In the genomic region with DNA sequence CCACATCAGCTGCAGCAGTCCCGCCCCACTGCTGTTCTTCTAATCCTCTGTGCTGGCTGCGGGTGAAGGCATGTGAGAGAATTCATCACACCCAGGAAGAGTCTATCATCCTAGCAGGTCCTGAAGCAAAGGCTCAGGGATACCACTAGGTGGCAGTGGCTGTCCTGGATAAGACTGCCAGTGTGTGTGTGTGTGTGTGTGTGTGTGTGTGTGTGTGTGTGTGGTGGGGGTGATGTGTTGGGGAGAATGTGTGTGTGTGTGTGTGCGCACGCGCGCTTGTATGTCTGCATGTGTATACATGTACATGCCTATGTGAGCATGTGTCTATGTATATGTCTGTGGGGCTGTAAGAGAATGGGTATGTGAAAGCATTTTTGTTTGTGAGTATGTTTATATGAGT, we compare ENCODE assay signal across 10 mouse cellular contexts. TPM values are rescaled to one million over a fixed set of nuclear protein-coding genes. Genes with fewer than 3 reads are reported as not detected.
A peak's percentile ranks its signal among the peaks of the same experiment; 100 is the strongest.
DNase-seq lines count a peak whose midpoint lies in the region; ATAC-seq and TF ChIP-seq lines count a peak whose summit lies in the region.
"Had no signal": no experiment of that assay in that cellular context is flagged by ENCODE, and none has a peak within 500 bp of the region (broad histone marks: within the 10 kb centered on the region; RNA-seq: fewer than 3 reads in every experiment).

No protein-coding gene starts in this region.

- no peak overlapping the region for H3K4me2 ChIP-seq in liver, embryonic 11.5 days
- no peak overlapping the region for H3K4me2 ChIP-seq in lung, embryonic 14.5 days
- no peak overlapping the region for H3K4me2 ChIP-seq in stomach, postnatal 0 days (replicated peaks; ENCODE audit: low read depth)

- peak; percentile 52 for TF ChIP-seq CTCF in gastrocnemius, adult 2 months (IDR thresholded peaks at IDR 0.05)
- TF ChIP-seq CTCF in liver, adult 2 months (IDR thresholded peaks at IDR 0.05; ENCODE audit: low read depth, low read length), result peak; percentile 68
- TF ChIP-seq CTCF in brain, embryonic 14.5 days (IDR thresholded peaks at IDR 0.05; ENCODE audit: borderline replicate concordance, extremely low read depth, insufficient read depth, insufficient read length), result peak; percentile 67; the same call in 1 of the 2 replicates
- TF ChIP-seq CTCF in lung, embryonic 14.5 days (IDR thresholded peaks at IDR 0.05; ENCODE audit: low read depth), result peak; percentile 91
- peak; percentile 93 for TF ChIP-seq CTCF in stomach, postnatal 0 days (IDR thresholded peaks at IDR 0.05; ENCODE audit: low read depth)

- intact Hi-C loops in gastrocnemius, adult 2 months (cut with DNase I), result no loop called here

- no peak overlapping the region for H3K9ac ChIP-seq in liver, adult 2 months (ENCODE audit: low read depth, low read length)
- no peak overlapping the region for H3K9ac ChIP-seq in liver, embryonic 11.5 days (ENCODE audit: low read depth, low read length)
- H3K9ac ChIP-seq in lung, embryonic 14.5 days, result no peak overlapping the region
- no peak overlapping the region for H3K9ac ChIP-seq in stomach, postnatal 0 days (ENCODE audit: low read length)

- no peak overlapping the region for H3K4me3 ChIP-seq in gastrocnemius, adult 2 months
- H3K4me3 ChIP-seq in liver, adult 2 months (ENCODE audit: insufficient read depth, low read depth, low read length), result no peak overlapping the region
- no peak overlapping the region for H3K4me3 ChIP-seq in liver, embryonic 11.5 days (ENCODE audit: low read depth, low read length)
- no peak overlapping the region for H3K4me3 ChIP-seq in lung, embryonic 14.5 days (ENCODE audit: low read depth, low read length)
- no peak overlapping the region for H3K4me3 ChIP-seq in stomach, postnatal 0 days (ENCODE audit: low read depth, low read length)
- H3K4me3 ChIP-seq: myocyte had no signal

- H3K27ac ChIP-seq in gastrocnemius, adult 2 months, result no peak overlapping the region
- H3K27ac ChIP-seq in liver, adult 2 months (replicated peaks; ENCODE audit: insufficient read depth, low read depth, low read length), result no peak overlapping the region
- no peak overlapping the region for H3K27ac ChIP-seq in liver, embryonic 11.5 days (ENCODE audit: low read depth, low read length)
- H3K27ac ChIP-seq in lung, embryonic 14.5 days (ENCODE audit: low read depth), result no peak overlapping the region
- no peak overlapping the region for H3K27ac ChIP-seq in stomach, postnatal 0 days (replicated peaks)

- no peak for TF ChIP-seq POLR2A in liver, adult 2 months (IDR thresholded peaks at IDR 0.05; ENCODE audit: extremely low read depth, insufficient read depth, low read length)
- no peak for TF ChIP-seq POLR2A in brain, embryonic 14.5 days (IDR thresholded peaks at IDR 0.05; ENCODE audit: borderline replicate concordance, extremely low read depth, insufficient read depth, insufficient read length, poor library complexity, severe bottlenecking)

- 69% methylated on average over 6 of the region's 6 CpGs for WGBS in liver, adult 2 months
- WGBS in liver, embryonic 11.5 days, result 62% methylated on average over 6 of the region's 6 CpGs
- WGBS in lung, embryonic 14.5 days, result 63% methylated on average over 6 of the region's 6 CpGs
- 69% methylated on average over 6 of the region's 6 CpGs for WGBS in stomach, postnatal 0 days

- no peaks in the 10 kb centered on the region for H3K36me3 ChIP-seq in liver, adult 2 months (ENCODE audit: control insufficient read depth, insufficient read depth, low read length)
- H3K36me3 ChIP-seq in liver, embryonic 11.5 days (ENCODE audit: control insufficient read depth, insufficient read depth, low read length), result no peaks in the 10 kb centered on the region
- no peaks in the 10 kb centered on the region for H3K36me3 ChIP-seq in lung, embryonic 14.5 days (ENCODE audit: insufficient read depth)
- no peaks in the 10 kb centered on the region for H3K36me3 ChIP-seq in stomach, postnatal 0 days (ENCODE audit: control insufficient read depth, insufficient read depth, low read length)

- no peaks in the 10 kb centered on the region for H3K9me3 ChIP-seq in liver, embryonic 11.5 days (ENCODE audit: control insufficient read depth, low read length)
- H3K9me3 ChIP-seq in lung, embryonic 14.5 days (ENCODE audit: low read depth, low read length), result no peaks in the 10 kb centered on the region
- no peaks in the 10 kb centered on the region for H3K9me3 ChIP-seq in stomach, postnatal 0 days (ENCODE audit: control insufficient read depth, low read length)

- H3K4me1 ChIP-seq in liver, adult 2 months (ENCODE audit: control insufficient read depth, insufficient read depth, low read length), result no peaks in the 10 kb centered on the region
- no peaks in the 10 kb centered on the region; the same call in 1 of the 2 replicates for H3K4me1 ChIP-seq in liver, embryonic 11.5 days (replicated peaks; ENCODE audit: control insufficient read depth, insufficient read depth, low read length)
- peaks cover 14% of the 10 kb centered on the region for H3K4me1 ChIP-seq in lung, embryonic 14.5 days (ENCODE audit: insufficient read depth)
- H3K4me1 ChIP-seq in stomach, postnatal 0 days (replicated peaks; ENCODE audit: control insufficient read depth, insufficient read depth), result no peaks in the 10 kb centered on the region

- no peaks in the 10 kb centered on the region for H3K27me3 ChIP-seq in liver, adult 2 months (ENCODE audit: control insufficient read depth, insufficient read depth, low read length)
- no peaks in the 10 kb centered on the region for H3K27me3 ChIP-seq in liver, embryonic 11.5 days (replicated peaks; ENCODE audit: control insufficient read depth, insufficient read depth, low read length)
- H3K27me3 ChIP-seq in lung, embryonic 14.5 days (ENCODE audit: insufficient read depth, low read length), result no peaks in the 10 kb centered on the region
- no peaks in the 10 kb centered on the region for H3K27me3 ChIP-seq in stomach, postnatal 0 days (ENCODE audit: control insufficient read depth, insufficient read depth, low read length)

- ATAC-seq in liver, embryonic 11.5 days (replicated peaks; ENCODE audit: low FRiP score), result no peak
- ATAC-seq in lung, embryonic 14.5 days (ENCODE audit: insufficient read depth), result peak; percentile 16; the same call in 1 of the 2 replicates
- peak; percentile 48; the same call in 1 of the 2 replicates for ATAC-seq in stomach, postnatal 0 days (ENCODE audit: low FRiP score, low TSS enrichment)

- DNase-seq in gastrocnemius, adult 2 months, result peak; percentile 36
- DNase-seq in gastrocnemius, postnatal 25 days, result no peak
- DNase-seq in liver, adult 2 months (ENCODE audit: extremely low read depth, low read depth, low spot score), result peak; percentile 26
- DNase-seq in liver, embryonic 11.5 days (ENCODE audit: low spot score), result no peak
- peak; percentile 63 for DNase-seq in brain, embryonic 14.5 days (ENCODE audit: low read depth)
- peak; percentile 69 for DNase-seq in lung, embryonic 14.5 days
- DNase-seq in stomach, postnatal 0 days (ENCODE audit: low spot score), result peak; percentile 54
- no peak for DNase-seq in ovary, postnatal 36 days (ENCODE audit: low spot score)

- TF ChIP-seq EP300 in stomach, postnatal 0 days (optimal IDR thresholded peaks at IDR 0.05), result no peak

- H3K79me2 ChIP-seq in liver, adult 2 months (ENCODE audit: control insufficient read depth, insufficient read depth, low read length), result no peaks in the 10 kb centered on the region

RNA-seq across cellular contexts. Expression of gene Aldh1a3, which starts 17.9 kb away (rescaled TPM):
- 1 to 10 TPM; 2.0 to 2.5 TPM for total RNA-seq in gastrocnemius, adult 2 months (2021)
- 1 to 10 TPM; 1.8 to 2.9 TPM for total RNA-seq in gastrocnemius, postnatal 25 days (2021)
- 0.40 and 0.65 TPM in 2 replicates for total RNA-seq in liver, adult 2 months (2014; rRNA removed)
- 0.17 TPM in 1 of 2 replicates, not detected in the other for polyA plus RNA-seq in liver, adult 2 months (2012; rRNA removed)
- polyA plus RNA-seq in liver, embryonic 11.5 days (2014; fragmentation: Nextera tagmentation; extraction: Ambion mirVana), result 2.9 TPM in 2 replicates
- polyA plus RNA-seq in brain, embryonic 14.5 days (2012; rRNA removed), result 1.6 and 2.2 TPM in 2 replicates
- polyA plus RNA-seq in lung, embryonic 14.5 days (2014; fragmentation: Nextera tagmentation; extraction: Ambion mirVana), result 1.4 and 1.5 TPM in 2 replicates
- 7.7 and 9.6 TPM in 2 replicates for polyA plus RNA-seq in stomach, postnatal 0 days (2015; fragmentation: Nextera tagmentation; extraction: Ambion mirVana)

RNA-seq across cellular contexts. Expression of gene Lrrk1, which starts 21.3 kb away (rescaled TPM):
- total RNA-seq in gastrocnemius, adult 2 months (2021), result 1 to 10 TPM; 3.0 to 6.4 TPM
- total RNA-seq in gastrocnemius, postnatal 25 days (2021), result 1 to 10 TPM; 3.2 to 3.7 TPM
- 7.4 and 7.8 TPM in 2 replicates for total RNA-seq in liver, adult 2 months (2014; rRNA removed)
- 10.4 and 15.0 TPM in 2 replicates for polyA plus RNA-seq in liver, adult 2 months (2012; rRNA removed)
- 8.9 and 9.3 TPM in 2 replicates for polyA plus RNA-seq in liver, embryonic 11.5 days (2014; fragmentation: Nextera tagmentation; extraction: Ambion mirVana)
- 2.7 and 5.5 TPM in 2 replicates for polyA plus RNA-seq in brain, embryonic 14.5 days (2012; rRNA removed)
- 23.3 and 25.8 TPM in 2 replicates for polyA plus RNA-seq in lung, embryonic 14.5 days (2014; fragmentation: Nextera tagmentation; extraction: Ambion mirVana)
- polyA plus RNA-seq in stomach, postnatal 0 days (2015; fragmentation: Nextera tagmentation; extraction: Ambion mirVana), result 8.5 and 9.2 TPM in 2 replicates

RNA-seq across cellular contexts. Expression of gene Gm10974, which starts 43.7 kb away (rescaled TPM):
- not detected for total RNA-seq in gastrocnemius, adult 2 months (2021)
- not detected for total RNA-seq in gastrocnemius, postnatal 25 days (2021)
- not detected in 2 replicates for total RNA-seq in liver, adult 2 months (2014; rRNA removed)
- not detected in 2 replicates for polyA plus RNA-seq in liver, adult 2 months (2012; rRNA removed)
- polyA plus RNA-seq in liver, embryonic 11.5 days (2014; fragmentation: Nextera tagmentation; extraction: Ambion mirVana), result not detected in 2 replicates
- polyA plus RNA-seq in brain, embryonic 14.5 days (2012; rRNA removed), result not detected in 2 replicates
- not detected in 2 replicates for polyA plus RNA-seq in lung, embryonic 14.5 days (2014; fragmentation: Nextera tagmentation; extraction: Ambion mirVana)
- not detected in 2 replicates for polyA plus RNA-seq in stomach, postnatal 0 days (2015; fragmentation: Nextera tagmentation; extraction: Ambion mirVana)
- polyA plus RNA-seq: heart, embryonic 16.5 days; myocyte had no signal

Comparison
In these comparisons a context has a peak if more than half of its experiments do, and no peak if none do; other contexts are left out.
1. DNase-seq: peak in gastrocnemius, adult 2 months (single experiment), liver, adult 2 months (single experiment), brain, embryonic 14.5 days (single experiment), lung, embryonic 14.5 days (single experiment) and stomach, postnatal 0 days (single experiment); none in gastrocnemius, postnatal 25 days (single experiment), liver, embryonic 11.5 days (single experiment) and ovary, postnatal 36 days (single experiment).
2. Peak in every context shown above with its lines, with median percentiles within 50 percentile points of each other: CTCF ChIP-seq.